Mouse (Mus musculus) bone marrow macrophage, adult 2 months (primary cell): ENCODE results near the gene Ccdc30. TPM values are rescaled to one million over a fixed set of nuclear protein-coding genes. Genes with fewer than 3 reads are reported as not detected.

Experiments
- H3K27ac ChIP-seq: 2 replicates; pipeline ENCODE4 v1.5.1; 2012; ENCODE audit warnings: low read depth, low read length; ENCODE audit not compliant: insufficient read depth
- H3K4me1 ChIP-seq: 2 replicates; pipeline ENCODE4 v1.6.1; 2012; ENCODE audit warnings: low read length; ENCODE audit not compliant: control insufficient read depth, insufficient read depth
- H3K4me3 ChIP-seq: 2 replicates; pipeline ENCODE4 v1.5.1; 2012; ENCODE audit warnings: mild to moderate bottlenecking, low read length, moderate library complexity; ENCODE audit not compliant: insufficient read depth
- CTCF ChIP-seq: IDR thresholded peaks from 2 replicates; pipeline ENCODE4 v1.5.1; 2012; ENCODE audit warnings: low read depth, mild to moderate bottlenecking, low read length, moderate library complexity
- POLR2A ChIP-seq: IDR thresholded peaks from 2 replicates; pipeline ENCODE4 v1.6.1; 2012; ENCODE audit warnings: mild to moderate bottlenecking, low read depth, low read length, borderline replicate concordance
- polyA plus RNA-seq: library from polyadenylated mRNA; stranded (reverse); fragments of >200 nt; gene quantifications from 2 replicates; pipeline ENCODE4 v1.2.4, GENCODE M21; 2012; ENCODE audit not compliant: missing spikeins, insufficient read depth, insufficient read length

Ccdc30 gene
- polyA plus RNA-seq, 1 experiment: not detected

DNA sequence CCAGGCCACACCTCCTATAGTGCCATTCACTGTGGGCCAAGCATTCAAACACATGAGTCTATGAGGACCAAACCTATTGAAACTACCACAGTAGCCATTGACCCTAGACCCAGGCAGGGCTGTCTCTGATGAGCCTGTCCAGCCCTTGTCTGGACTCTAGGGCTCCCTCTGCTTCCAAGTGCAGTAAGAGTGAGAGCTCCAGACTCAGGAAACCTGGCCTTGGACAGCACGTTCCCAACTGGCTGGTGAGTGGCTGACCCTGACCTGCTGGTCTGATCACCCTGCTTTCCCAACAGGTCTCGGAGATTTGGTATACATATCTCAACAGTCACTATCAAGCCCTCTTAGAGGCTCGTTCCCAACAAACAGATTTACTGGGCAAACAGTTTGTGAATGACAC is 32.5 kb upstream of the Ccdc30 start:
- no peak overlapping the region for H3K27ac ChIP-seq
- no peak for TF ChIP-seq POLR2A
- TF ChIP-seq CTCF: no peak
- no peak overlapping the region for H3K4me3 ChIP-seq
- no peaks in the 10 kb centered on the region for H3K4me1 ChIP-seq

DNA sequence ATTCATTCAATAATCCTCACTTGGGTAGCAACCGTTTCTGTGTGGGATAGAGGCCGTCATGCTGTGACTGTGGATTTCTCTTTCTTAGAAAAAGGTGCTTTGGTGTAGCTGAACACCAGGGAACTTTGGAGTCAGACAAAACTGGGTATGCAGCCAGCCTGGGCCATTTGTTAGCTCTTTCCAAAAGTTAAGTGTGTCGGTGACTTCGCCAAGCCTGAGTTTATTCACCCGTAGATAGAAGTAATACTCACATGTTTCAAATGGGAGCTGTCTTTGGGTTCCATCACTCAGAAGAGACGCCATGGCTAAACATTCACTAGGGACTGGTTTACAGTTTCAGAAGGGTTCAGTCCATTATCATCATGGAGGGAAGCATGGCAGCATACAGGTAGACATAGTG is 31.9 kb upstream of the Ccdc30 start:
- TF ChIP-seq CTCF (no peak), POLR2A (no peak)
- H3K4me1 ChIP-seq: no peaks in the 10 kb centered on the region
- no peak overlapping the region for H3K27ac ChIP-seq
- H3K4me3 ChIP-seq: no peak overlapping the region

- no peak overlapping the region for H3K27ac ChIP-seq
- TF ChIP-seq CTCF: no peak
- no peak for TF ChIP-seq POLR2A
- no peak overlapping the region for H3K4me3 ChIP-seq
- no peaks in the 10 kb centered on the region for H3K4me1 ChIP-seq
Observed at GRCm38 (mm10) chr4:119442539-119442938, 27.2 kb upstream of the Ccdc30 start.

GRCm38 (mm10) chr4:119441836-119442235 is 26.5 kb upstream of the Ccdc30 start:
- no peak for TF ChIP-seq POLR2A
- no peak for TF ChIP-seq CTCF
- Histone ChIP-seq H3K4me3 (no peak overlapping the region), H3K4me1 (no peaks in the 10 kb centered on the region), H3K27ac (no peak overlapping the region)

- Histone ChIP-seq H3K27ac (no peak overlapping the region), H3K4me1 (no peaks in the 10 kb centered on the region), H3K4me3 (no peak overlapping the region)
- TF ChIP-seq CTCF (no peak), POLR2A (no peak)
Observed at GRCm38 (mm10) chr4:119437936-119438335, 22.6 kb upstream of the Ccdc30 start.

DNA sequence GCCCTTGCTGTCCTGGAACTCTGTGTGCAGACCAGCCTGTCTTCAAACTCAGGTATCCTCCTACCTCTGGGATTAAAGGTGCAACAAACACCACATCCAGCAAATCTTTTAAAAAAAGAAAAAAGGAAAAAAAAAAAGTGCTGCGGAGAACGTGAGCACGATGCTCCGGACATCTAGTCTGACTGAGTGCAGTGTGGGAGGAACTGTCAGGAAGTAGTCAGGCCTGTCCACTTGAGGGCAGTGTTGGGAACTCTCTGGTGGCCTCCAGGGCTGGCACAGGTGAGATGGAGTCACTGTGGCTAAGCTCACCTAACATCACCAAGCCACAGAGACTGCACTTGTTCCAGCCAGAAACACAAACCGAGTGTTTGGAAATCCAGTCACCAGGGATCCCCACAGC is 15.4 kb upstream of the Ccdc30 start:
- TF ChIP-seq CTCF (peak; percentile 34; the same call in 1 of the 2 replicates), POLR2A (no peak)
- no peak overlapping the region for H3K27ac ChIP-seq
- H3K4me3 ChIP-seq: no peak overlapping the region
- H3K4me1 ChIP-seq: no peaks in the 10 kb centered on the region

- H3K4me1 ChIP-seq: peaks cover 4% of the 10 kb centered on the region
- TF ChIP-seq POLR2A: no peak
- TF ChIP-seq CTCF: no peak
- no peak overlapping the region for H3K27ac ChIP-seq
- H3K4me3 ChIP-seq: no peak overlapping the region
Observed at GRCm38 (mm10) chr4:119427680-119428079, 12.4 kb upstream of the Ccdc30 start.

DNA sequence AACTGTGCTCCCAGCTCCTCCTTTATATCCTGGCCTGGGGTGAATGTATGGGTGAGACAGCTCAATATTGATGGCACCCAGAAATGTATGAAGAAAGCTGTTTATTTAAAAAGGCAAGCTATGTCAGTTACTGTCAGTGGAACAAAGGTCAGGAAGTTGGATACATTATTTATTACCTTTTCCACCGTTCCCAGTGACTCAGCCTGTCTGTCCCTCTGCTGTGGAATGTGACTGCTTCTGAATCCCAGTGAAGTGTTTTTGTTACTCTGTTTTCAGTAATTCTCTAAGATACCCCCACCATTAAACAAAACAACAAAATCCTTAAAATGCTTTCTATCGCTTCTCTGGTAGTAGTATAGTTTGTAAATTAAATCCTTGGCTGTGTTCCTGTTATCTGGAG is 10.3 kb upstream of the Ccdc30 start:
- peaks cover 9% of the 10 kb centered on the region for H3K4me1 ChIP-seq
- H3K4me3 ChIP-seq: no peak overlapping the region
- TF ChIP-seq POLR2A (no peak), CTCF (no peak)
- H3K27ac ChIP-seq: no peak overlapping the region

- Histone ChIP-seq H3K4me3 (no peak overlapping the region), H3K4me1 (peaks cover 9% of the 10 kb centered on the region), H3K27ac (no peak overlapping the region)
- TF ChIP-seq POLR2A (no peak), CTCF (no peak)
Observed at GRCm38 (mm10) chr4:119425077-119425476, 9.8 kb upstream of the Ccdc30 start.

GRCm38 (mm10) chr4:119422294-119422964 is 7.1 kb upstream of the Ccdc30 start, which contains the start of the genes Ppcs and Zmynd12:
Gene Ppcs, minus strand, starts transcription at chr4:119422420.
Gene Zmynd12, plus strand, starts transcription at chr4:119422814.
- Histone ChIP-seq H3K4me1 (peaks cover 9% of the 10 kb centered on the region), H3K4me3 (peak within 1 kb of the TSS; percentile 77), H3K27ac (peak within 1 kb of the TSS; percentile 68)
- TF ChIP-seq CTCF (no peak), POLR2A (no peak)

- Histone ChIP-seq H3K4me1 (peaks cover 9% of the 10 kb centered on the region), H3K4me3 (peak overlapping the region; percentile 77), H3K27ac (peak overlapping the region; percentile 68)
- no peak for TF ChIP-seq CTCF
- no peak for TF ChIP-seq POLR2A
Observed at GRCm38 (mm10) chr4:119421921-119422293, 6.6 kb upstream of the Ccdc30 start.
